Mouse (Mus musculus) heart, embryonic 14.5 days (tissue): Measurements from ENCODE around the gene Gm49383. TPM values are rescaled to one million over a fixed set of nuclear protein-coding genes. Genes with fewer than 3 reads are reported as not detected.
A peak's percentile ranks its signal among the peaks of the same experiment; 100 is the strongest.

Experiments
- ATAC-seq: fragments of 200-750 bp; cut with Nextera tagmentation; 2 replicates; pipeline ENCODE4 v1.8.0; 2017; ENCODE audit warnings: low read depth, moderate TSS enrichment; ENCODE audit not compliant: insufficient number of reproducible peaks, insufficient read depth, low FRiP score
- H3K27ac ChIP-seq, 2 experiments: fragments of 200-500 bp in 1 of 2; fragments of 300-500 bp in 1 of 2; sonication (generic) in 1 of 2; replicated peaks in 1 of 2; 2 replicates each; pipeline ENCODE4 v1.5.1; 2012 to 2014; ENCODE audit warnings: low read depth in 2 of 2, low read length in 2 of 2, control low read depth in 1 of 2, mild to moderate bottlenecking in 1 of 2, mixed read lengths in 1 of 2; ENCODE audit not compliant: control insufficient read depth in 1 of 2, insufficient read depth in 1 of 2
- H3K27me3 ChIP-seq: fragments of 300-500 bp; sonication (generic); 2 replicates; pipeline ENCODE4 v1.6.1; 2014; ENCODE audit warnings: mild to moderate bottlenecking, low read length, control low read depth; ENCODE audit not compliant: control insufficient read depth, insufficient read depth
- H3K36me3 ChIP-seq: fragments of 300-500 bp; sonication (generic); 2 replicates; pipeline ENCODE4 v1.6.1; 2014; ENCODE audit warnings: mild to moderate bottlenecking, control low read depth, low read length, mixed read lengths; ENCODE audit not compliant: control insufficient read depth, insufficient read depth
- H3K4me1 ChIP-seq, 2 experiments: fragments of 200-500 bp in 1 of 2; fragments of 300-500 bp in 1 of 2; sonication (generic) in 1 of 2; 2 replicates each; pipeline ENCODE4 v1.6.1; 2012 to 2014; ENCODE audit warnings: low read length in 2 of 2, control low read depth in 1 of 2, mixed read lengths in 1 of 2; ENCODE audit not compliant: control insufficient read depth in 2 of 2, insufficient read depth in 2 of 2
- H3K4me2 ChIP-seq: fragments of 300-500 bp; sonication (generic); 2 replicates; pipeline ENCODE4 v1.6.1; 2014; ENCODE audit warnings: mild to moderate bottlenecking, low read length
- H3K4me3 ChIP-seq, 2 experiments: fragments of 200-500 bp in 1 of 2; fragments of 300-500 bp in 1 of 2; sonication (generic) in 1 of 2; 2 replicates each; pipeline ENCODE4 v1.5.1; 2012 to 2014; ENCODE audit warnings: low read length in 2 of 2, mild to moderate bottlenecking in 2 of 2, control low read depth in 1 of 2, low read depth in 1 of 2, moderate library complexity in 1 of 2; ENCODE audit not compliant: control insufficient read depth in 1 of 2, insufficient read depth in 1 of 2
- H3K9ac ChIP-seq: fragments of 300-500 bp; sonication (generic); 2 replicates; pipeline ENCODE4 v1.6.1; 2014; ENCODE audit warnings: mild to moderate bottlenecking, low read length
- H3K9me3 ChIP-seq: fragments of 300-500 bp; sonication (generic); 2 replicates; pipeline ENCODE4 v1.6.1; 2016; ENCODE audit warnings: low read length, control low read depth; ENCODE audit not compliant: control insufficient read depth
- WGBS: fragments of 180-500 bp; shearing (Covaris S2); extraction: QIAGEN DNeasy Blood & Tissue Kit; methylation state at CpG from one replicate; pipeline ENCODE4 v1.1.7; 2014; 5-methylcytosine and 5-hydroxymethylcytosine counted together
- polyA plus RNA-seq: library from polyadenylated mRNA; unstranded; fragments of >200 nt; fragmentation: Nextera tagmentation; extraction: Ambion mirVana; gene quantifications from 2 replicates; pipeline ENCODE4 v1.2.1, GENCODE M21; 2014

Gm49383 gene
- 12.0 and 13.2 TPM in 2 replicates for polyA plus RNA-seq

- Histone ChIP-seq H3K4me1 (peaks cover 0 to 19% of the 10 kb centered on the region in 2 experiments; a peak in 3 of 4 replicates), H3K9ac (peak within 1 kb of the TSS; percentile 92), H3K9me3 (no peaks in the 10 kb centered on the region), H3K36me3 (peaks cover 35% of the 10 kb centered on the region), H3K4me2 (peak within 1 kb of the TSS; percentile 94), H3K27me3 (no peaks in the 10 kb centered on the region), H3K27ac (peak within 1 kb of the TSS; percentile 87 to 93), H3K4me3 (peak within 1 kb of the TSS; percentile 74 to 98)
- WGBS: under 1% methylated on average over 75 of the region's 75 CpGs
- peak; percentile 67 for ATAC-seq
These were observed at the start of gene Gm49383 for GRCm38 (mm10) chr12:69196444-69197377. Gene Gm49383, minus strand, starts transcription at chr12:69197104.

GRCm38 (mm10) chr12:69241771-69242431 is 45.0 kb upstream of the Gm49383 start:
- Histone ChIP-seq H3K36me3 (no peaks in the 10 kb centered on the region), H3K27me3 (no peaks in the 10 kb centered on the region), H3K4me1 (peaks cover 0 to 7% of the 10 kb centered on the region in 2 experiments; a peak in 2 of 4 replicates), H3K9me3 (no peaks in the 10 kb centered on the region), H3K9ac (peak overlapping the region; percentile 88), H3K4me2 (peak overlapping the region; percentile 69), H3K4me3 (peak overlapping the region; percentile 67 to 69), H3K27ac (peak overlapping the region; percentile 77 to 89)
- ATAC-seq: peak; percentile 89
- under 1% methylated on average over 62 of the region's 64 CpGs for WGBS

- Histone ChIP-seq H3K4me3 (peak overlapping the region; percentile 67 to 69), H3K27ac (peak overlapping the region; percentile 77 to 89), H3K36me3 (no peaks in the 10 kb centered on the region), H3K4me2 (peak overlapping the region; percentile 69), H3K27me3 (no peaks in the 10 kb centered on the region), H3K9me3 (no peaks in the 10 kb centered on the region), H3K4me1 (peaks cover 0 to 7% of the 10 kb centered on the region in 2 experiments; a peak in 2 of 4 replicates), H3K9ac (peak overlapping the region; percentile 88)
- no peak for ATAC-seq
- WGBS: 3% methylated on average over 3 of the region's 3 CpGs
These were observed 44.5 kb upstream of the Gm49383 start for GRCm38 (mm10) chr12:69241405-69241770.

- ATAC-seq: no peak
- Histone ChIP-seq H3K27ac (peak within 1 kb of the TSS; percentile 77 to 89), H3K4me1 (peaks cover 0 to 7% of the 10 kb centered on the region in 2 experiments; a peak in 2 of 4 replicates), H3K9ac (peak within 1 kb of the TSS; percentile 88), H3K9me3 (no peaks in the 10 kb centered on the region), H3K4me2 (peak within 1 kb of the TSS; percentile 69), H3K4me3 (peak within 1 kb of the TSS; percentile 67 to 69), H3K27me3 (no peaks in the 10 kb centered on the region), H3K36me3 (no peaks in the 10 kb centered on the region)
- 71% methylated on average over 6 of the region's 6 CpGs for WGBS
These were observed 44.0 kb upstream of the Gm49383 start, which contains the start of gene Klhdc1 for GRCm38 (mm10) chr12:69240876-69241275. Gene Klhdc1, plus strand, starts transcription at chr12:69241176.

GRCm38 (mm10) chr12:69238284-69238683 is 41.4 kb upstream of the Gm49383 start:
- Histone ChIP-seq H3K4me2 (no peak overlapping the region), H3K9me3 (no peaks in the 10 kb centered on the region), H3K4me3 (no peak overlapping the region), H3K36me3 (no peaks in the 10 kb centered on the region), H3K4me1 (peaks cover 0 to 7% of the 10 kb centered on the region in 2 experiments; a peak in 2 of 4 replicates), H3K27me3 (no peaks in the 10 kb centered on the region), H3K9ac (no peak overlapping the region), H3K27ac (no peak overlapping the region)
- no peak for ATAC-seq
- 30% methylated on average over 3 of the region's 3 CpGs for WGBS

- H3K4me3 ChIP-seq: no peak overlapping the region
- no peak overlapping the region for H3K9ac ChIP-seq
- 85% methylated on average over 6 of the region's 6 CpGs for WGBS
- ATAC-seq: no peak
- H3K9me3 ChIP-seq: no peaks in the 10 kb centered on the region
- H3K4me2 ChIP-seq: no peak overlapping the region
- no peaks in the 10 kb centered on the region for H3K27me3 ChIP-seq
- no peaks in the 10 kb centered on the region for H3K36me3 ChIP-seq
- no peak overlapping the region for H3K27ac ChIP-seq
- no peaks in the 10 kb centered on the region for H3K4me1 ChIP-seq
These were observed 38.9 kb upstream of the Gm49383 start for GRCm38 (mm10) chr12:69235782-69236181.

GRCm38 (mm10) chr12:69229251-69229650 is 32.3 kb upstream of the Gm49383 start:
- no peaks in the 10 kb centered on the region for H3K9me3 ChIP-seq
- ATAC-seq: no peak
- H3K27me3 ChIP-seq: no peaks in the 10 kb centered on the region
- H3K4me3 ChIP-seq: no peak overlapping the region
- no peak overlapping the region for H3K4me2 ChIP-seq
- no peak overlapping the region for H3K9ac ChIP-seq
- WGBS: 63% methylated on average over 2 of the region's 2 CpGs
- H3K27ac ChIP-seq: no peak overlapping the region
- H3K4me1 ChIP-seq: peaks cover 2 to 13% of the 10 kb centered on the region in 2 experiments; a peak in 3 of 4 replicates
- peaks cover 8% of the 10 kb centered on the region; the same call in 1 of the 2 replicates for H3K36me3 ChIP-seq
